Mouse (Mus musculus): ENCODE data around the gene Chil4.

Chil4 gene

GRCm38 (mm10) chr3:106167464-106167863, 51.8 kb downstream of the Chil4 start, which contains the start of gene Chil3:
Gene Chil3, minus strand, starts transcription at chr3:106167564.
- DNase-seq, result no peak

- no peak for DNase-seq
These were observed 64.9 kb downstream of the Chil4 start for GRCm38 (mm10) chr3:106154413-106154812.
